Mouse (Mus musculus): ENCODE measurements around the gene Entpd2. TPM values are rescaled to one million over a fixed set of nuclear protein-coding genes. Genes with fewer than 3 reads are reported as not detected.

Gene Entpd2
- polyA plus RNA-seq, 1 experiment from 2014 or later, result 3.6 TPM

DNA sequence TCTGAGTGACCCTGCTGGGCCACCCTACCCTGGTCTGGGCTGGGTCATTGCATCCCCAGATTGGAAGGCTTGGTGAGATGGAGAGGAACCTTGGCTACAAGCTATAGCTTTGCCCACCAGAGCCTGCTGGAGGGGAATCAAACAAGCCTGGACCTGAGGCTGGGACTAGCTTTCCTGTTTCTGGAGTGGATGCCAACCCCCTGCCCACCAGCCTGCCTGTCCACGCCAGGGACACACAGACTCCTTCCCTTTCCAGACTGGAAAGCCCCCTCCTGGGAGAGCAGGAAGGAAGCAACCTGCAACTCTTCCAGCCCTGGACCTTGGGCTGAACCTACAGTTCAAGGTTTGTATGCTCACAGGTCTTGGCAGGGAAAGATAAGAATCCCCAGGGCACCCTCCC lies 28.0 kb downstream of the Entpd2 start:
- H3K9me3 ChIP-seq (ENCODE audit: control insufficient read depth, low read length), result no peaks in the 10 kb centered on the region
- 40% methylated on average over 1 of the region's 1 CpGs for WGBS
- H3K27ac ChIP-seq (ENCODE audit: low read length), result no peak overlapping the region
- peaks cover 25% of the 10 kb centered on the region for H3K27me3 ChIP-seq (ENCODE audit: control insufficient read depth, insufficient read depth, low read depth, low read length)
- ATAC-seq (ENCODE audit: low read depth), result no peak
- H3K36me3 ChIP-seq (ENCODE audit: control insufficient read depth, insufficient read depth, low read length), result no peaks in the 10 kb centered on the region
- no peak overlapping the region for H3K4me3 ChIP-seq (ENCODE audit: low read length)
- H3K4me1 ChIP-seq (replicated peaks; ENCODE audit: control insufficient read depth, insufficient read depth, low read length), result peaks cover 2% of the 10 kb centered on the region; the same call in 1 of the 2 replicates
- no peak overlapping the region for H3K4me2 ChIP-seq (ENCODE audit: low read depth, low read length)
- no peak overlapping the region for H3K9ac ChIP-seq (ENCODE audit: low read length)

DNA sequence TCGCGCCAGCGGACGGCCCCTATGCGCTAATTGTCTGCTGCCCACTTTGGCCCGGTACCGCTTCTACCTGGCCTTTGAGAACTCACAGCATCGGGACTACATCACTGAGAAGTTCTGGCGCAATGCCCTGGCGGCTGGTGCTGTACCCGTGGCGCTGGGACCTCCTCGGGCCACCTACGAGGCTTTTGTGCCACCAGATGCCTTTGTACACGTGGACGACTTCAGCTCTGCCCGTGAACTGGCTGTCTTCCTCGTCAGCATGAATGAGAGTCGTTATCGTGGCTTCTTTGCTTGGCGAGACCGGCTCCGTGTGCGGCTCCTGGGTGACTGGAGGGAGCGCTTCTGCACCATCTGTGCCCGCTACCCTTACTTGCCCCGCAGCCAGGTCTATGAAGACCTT lies 29.8 kb downstream of the Entpd2 start:
- no peak overlapping the region for H3K4me2 ChIP-seq (ENCODE audit: low read depth, low read length)
- peaks cover 36% of the 10 kb centered on the region for H3K27me3 ChIP-seq (ENCODE audit: control insufficient read depth, insufficient read depth, low read depth, low read length)
- no peak overlapping the region for H3K9ac ChIP-seq (ENCODE audit: low read length)
- H3K36me3 ChIP-seq (ENCODE audit: control insufficient read depth, insufficient read depth, low read length), result no peaks in the 10 kb centered on the region
- H3K4me3 ChIP-seq (ENCODE audit: low read length), result no peak overlapping the region
- ATAC-seq (ENCODE audit: low read depth), result no peak
- H3K4me1 ChIP-seq (replicated peaks; ENCODE audit: control insufficient read depth, insufficient read depth, low read length), result peaks cover 10% of the 10 kb centered on the region
- no peak overlapping the region for H3K27ac ChIP-seq (ENCODE audit: low read length)
- WGBS, result 43% methylated on average over 27 of the region's 27 CpGs
- no peaks in the 10 kb centered on the region for H3K9me3 ChIP-seq (ENCODE audit: control insufficient read depth, low read length)

DNA sequence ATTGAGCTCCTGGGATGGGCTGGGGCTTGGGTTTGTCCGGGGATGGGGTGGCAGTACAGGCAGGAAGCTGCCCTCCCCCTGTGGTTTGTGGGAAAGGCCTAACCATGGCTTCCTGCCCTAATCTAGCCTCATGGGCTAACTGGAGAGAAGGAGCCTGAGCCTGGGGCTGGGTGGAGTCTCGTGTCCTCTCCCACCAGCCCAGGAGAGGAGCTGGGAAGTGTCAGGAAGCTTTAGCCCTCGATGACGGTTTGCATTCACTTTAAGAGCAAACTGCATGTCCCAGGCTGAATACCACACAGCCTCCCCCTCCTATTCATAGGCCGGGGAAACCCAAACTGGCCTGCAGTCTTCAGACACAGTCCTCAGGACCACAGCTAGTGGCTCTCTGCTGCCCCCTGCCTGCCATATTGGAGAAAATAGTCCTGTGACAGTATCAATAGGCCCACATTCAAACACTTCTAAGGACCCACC lies 31.1 kb downstream of the Entpd2 start:
- Histone ChIP-seq H3K27me3 (ENCODE audit: control insufficient read depth, insufficient read depth, low read depth, low read length) (peaks cover 36% of the 10 kb centered on the region), H3K36me3 (ENCODE audit: control insufficient read depth, insufficient read depth, low read length) (no peaks in the 10 kb centered on the region), H3K4me3 (ENCODE audit: low read length) (no peak overlapping the region), H3K9ac (ENCODE audit: low read length) (no peak overlapping the region), H3K9me3 (ENCODE audit: control insufficient read depth, low read length) (no peaks in the 10 kb centered on the region), H3K27ac (ENCODE audit: low read length) (no peak overlapping the region), H3K4me2 (ENCODE audit: low read depth, low read length) (no peak overlapping the region), H3K4me1 (replicated peaks; ENCODE audit: control insufficient read depth, insufficient read depth, low read length) (peaks cover 10% of the 10 kb centered on the region)
- ATAC-seq (ENCODE audit: low read depth), result no peak
- 27% methylated on average over 5 of the region's 5 CpGs for WGBS

DNA sequence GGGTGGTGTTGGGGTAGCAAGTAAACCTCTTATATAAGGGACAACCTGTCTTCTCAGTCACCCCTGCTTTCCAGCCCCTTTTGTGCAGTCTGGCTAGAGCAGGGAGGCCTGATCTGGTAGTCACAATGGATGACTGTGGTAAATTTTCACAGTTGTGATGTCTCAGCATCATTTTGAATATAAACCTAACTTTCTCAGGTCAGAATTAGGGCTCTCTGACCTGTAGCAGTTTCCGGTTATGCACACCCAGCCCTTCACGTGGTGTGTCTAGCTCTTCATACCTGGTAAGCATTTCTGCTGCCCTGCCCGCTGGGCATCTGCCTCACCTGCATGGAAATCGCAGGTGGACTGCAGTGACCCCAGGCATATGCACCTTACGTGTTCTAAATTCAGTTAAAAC lies 31.6 kb downstream of the Entpd2 start:
- H3K36me3 ChIP-seq (ENCODE audit: control insufficient read depth, insufficient read depth, low read length), result no peaks in the 10 kb centered on the region
- WGBS, result 80% methylated on average over 5 of the region's 5 CpGs
- no peak overlapping the region for H3K4me2 ChIP-seq (ENCODE audit: low read depth, low read length)
- no peak overlapping the region for H3K9ac ChIP-seq (ENCODE audit: low read length)
- H3K4me3 ChIP-seq (ENCODE audit: low read length), result no peak overlapping the region
- H3K9me3 ChIP-seq (ENCODE audit: control insufficient read depth, low read length), result no peaks in the 10 kb centered on the region
- no peak overlapping the region for H3K27ac ChIP-seq (ENCODE audit: low read length)
- H3K27me3 ChIP-seq (ENCODE audit: control insufficient read depth, insufficient read depth, low read depth, low read length), result peaks cover 36% of the 10 kb centered on the region
- H3K4me1 ChIP-seq (replicated peaks; ENCODE audit: control insufficient read depth, insufficient read depth, low read length), result peaks cover 10% of the 10 kb centered on the region
- no peak for ATAC-seq (ENCODE audit: low read depth)

DNA sequence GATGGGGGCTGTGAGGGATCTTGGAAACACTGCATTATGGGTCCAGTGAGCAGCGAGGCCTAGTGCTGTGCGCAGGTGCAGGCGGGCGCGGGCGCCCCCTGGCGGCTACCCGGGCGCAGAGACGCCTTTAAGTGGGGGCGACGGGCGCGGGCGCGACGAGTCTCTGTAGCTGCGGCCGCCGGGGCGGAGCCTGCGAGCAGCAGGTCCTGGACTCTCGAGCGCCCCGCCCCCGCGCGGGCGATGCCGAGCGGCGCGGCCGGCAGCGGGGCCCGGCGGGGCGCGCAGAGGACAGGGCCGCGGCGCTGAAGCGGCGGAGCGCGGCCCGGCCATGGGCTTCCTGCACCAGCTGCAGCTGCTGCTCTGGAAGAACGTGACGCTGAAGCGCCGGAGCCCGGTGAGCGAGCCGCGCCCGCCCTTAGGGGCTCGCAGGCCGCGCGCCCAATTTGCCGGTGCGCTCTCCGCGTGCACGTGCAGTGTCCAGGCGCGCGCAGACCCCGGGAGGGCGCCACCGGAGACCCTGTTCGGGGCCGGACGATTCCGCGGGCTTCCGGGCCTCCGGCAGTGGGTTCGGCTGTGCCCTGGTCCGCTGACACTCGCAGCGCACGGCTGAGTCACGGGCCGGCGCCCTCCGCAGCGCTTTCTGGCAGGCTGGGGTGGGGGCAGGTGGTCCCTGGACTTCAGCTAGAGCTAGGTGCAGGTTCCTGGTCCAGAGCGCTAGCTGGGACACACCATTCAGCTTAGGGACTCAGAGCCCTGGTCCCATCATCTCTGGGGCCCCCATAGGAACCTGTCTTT lies 33.0 kb downstream of the Entpd2 start, which contains the start of gene Abca2:
Gene Abca2, plus strand, starts transcription at position 262 of the 795 bp plus-strand sequence.
- Histone ChIP-seq H3K9me3 (ENCODE audit: control insufficient read depth, low read length) (no peaks in the 10 kb centered on the region), H3K27ac (ENCODE audit: low read length) (no peak within 1 kb of the TSS), H3K9ac (ENCODE audit: low read length) (peak within 1 kb of the TSS; percentile 76), H3K4me1 (replicated peaks; ENCODE audit: control insufficient read depth, insufficient read depth, low read length) (peaks cover 10% of the 10 kb centered on the region), H3K36me3 (ENCODE audit: control insufficient read depth, insufficient read depth, low read length) (no peaks in the 10 kb centered on the region), H3K4me2 (ENCODE audit: low read depth, low read length) (peak within 1 kb of the TSS; percentile 97), H3K27me3 (ENCODE audit: control insufficient read depth, insufficient read depth, low read depth, low read length) (peaks cover 36% of the 10 kb centered on the region), H3K4me3 (ENCODE audit: low read length) (peak within 1 kb of the TSS; percentile 72)
- peak; percentile 93 for ATAC-seq (ENCODE audit: low read depth)
- 0% methylated on average over 54 of the region's 89 CpGs for WGBS

DNA sequence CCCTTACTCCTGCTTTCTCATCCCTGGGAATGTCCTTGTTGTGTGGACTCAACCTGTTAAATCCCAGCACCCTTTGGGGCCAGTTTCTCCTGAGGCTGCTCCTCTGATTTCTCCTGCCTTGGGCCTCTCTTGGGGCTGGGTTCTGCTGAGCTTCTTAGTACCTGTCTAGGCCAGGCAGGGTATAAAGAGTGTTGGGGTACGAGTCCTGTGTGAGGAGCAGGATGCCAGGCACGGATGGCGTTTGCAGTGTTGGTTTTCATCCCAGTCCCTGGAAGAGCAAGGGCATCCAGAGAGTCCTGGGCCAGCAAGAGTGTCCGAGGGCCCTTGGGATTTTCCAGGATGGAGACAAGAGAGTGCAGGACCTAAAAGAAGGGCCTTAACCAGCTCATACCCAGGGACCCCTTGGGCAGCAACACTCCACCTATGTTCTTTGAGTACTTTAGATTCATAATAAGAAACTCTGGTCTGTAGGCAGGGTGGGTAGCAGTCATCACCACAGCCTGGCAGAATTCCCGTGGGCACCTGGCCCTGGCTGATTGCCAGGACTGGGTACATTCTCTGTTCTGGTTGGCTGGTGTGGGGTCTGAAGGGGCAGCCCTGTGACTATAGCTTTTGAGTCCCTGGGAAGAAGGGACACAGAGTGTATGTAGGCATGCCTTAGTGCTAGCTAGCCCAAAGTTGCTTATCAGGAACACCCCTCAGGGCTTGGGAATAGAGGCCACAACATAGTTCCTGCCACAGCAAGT lies 33.9 kb downstream of the Entpd2 start:
- peak overlapping the region; percentile 97 for H3K4me2 ChIP-seq (ENCODE audit: low read depth, low read length)
- H3K27me3 ChIP-seq (ENCODE audit: control insufficient read depth, insufficient read depth, low read depth, low read length), result peaks cover 30% of the 10 kb centered on the region
- no peak for ATAC-seq (ENCODE audit: low read depth)
- H3K27ac ChIP-seq (ENCODE audit: low read length), result no peak overlapping the region
- H3K9ac ChIP-seq (ENCODE audit: low read length), result peak overlapping the region; percentile 76
- H3K4me3 ChIP-seq (ENCODE audit: low read length), result peak overlapping the region; percentile 72
- 53% methylated on average over 5 of the region's 5 CpGs for WGBS
- H3K9me3 ChIP-seq (ENCODE audit: control insufficient read depth, low read length), result no peaks in the 10 kb centered on the region
- H3K4me1 ChIP-seq (replicated peaks; ENCODE audit: control insufficient read depth, insufficient read depth, low read length), result peaks cover 10% of the 10 kb centered on the region
- no peaks in the 10 kb centered on the region for H3K36me3 ChIP-seq (ENCODE audit: control insufficient read depth, insufficient read depth, low read length)

DNA sequence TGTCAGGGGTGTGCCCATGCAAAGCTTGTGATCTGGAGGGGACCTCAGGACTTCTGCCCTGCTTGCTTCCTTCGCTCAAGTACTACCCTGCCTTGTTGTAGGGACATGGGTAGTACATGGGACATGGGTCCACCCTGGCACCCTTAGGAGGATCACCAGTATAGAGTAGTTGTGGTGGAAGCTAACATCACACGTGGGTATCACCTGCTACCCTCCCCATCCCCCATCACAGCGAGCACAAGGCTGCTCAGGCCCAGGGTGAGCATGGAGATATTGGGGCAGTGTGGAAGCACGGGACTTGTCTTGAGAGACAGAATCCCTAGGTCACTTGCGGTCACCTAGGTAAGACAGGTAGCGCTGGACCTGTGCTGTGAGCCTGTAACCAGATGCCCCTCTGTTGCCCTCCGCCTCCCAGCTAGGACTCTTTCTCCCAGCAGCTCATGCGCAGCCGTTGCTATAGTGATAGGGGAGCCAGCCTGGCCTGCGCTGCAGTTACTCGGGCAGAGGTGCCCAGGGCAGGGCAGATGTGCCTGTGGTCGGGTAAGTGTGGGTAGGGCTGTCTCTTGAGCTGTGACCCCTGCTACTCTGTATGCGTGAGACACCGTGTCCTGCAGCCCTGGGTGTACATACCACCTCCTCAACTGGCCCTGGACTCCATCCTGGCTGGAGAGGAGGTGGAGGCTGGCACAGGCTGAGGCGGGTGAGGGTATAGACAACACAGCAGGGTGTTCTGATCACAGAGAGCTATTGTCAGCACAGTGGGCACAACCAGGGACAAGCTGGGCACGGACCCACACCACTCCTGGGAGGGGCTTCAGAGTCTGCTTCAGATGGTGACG lies 34.9 kb downstream of the Entpd2 start:
- H3K9me3 ChIP-seq (ENCODE audit: control insufficient read depth, low read length), result no peaks in the 10 kb centered on the region
- no peaks in the 10 kb centered on the region for H3K36me3 ChIP-seq (ENCODE audit: control insufficient read depth, insufficient read depth, low read length)
- no peak overlapping the region for H3K4me3 ChIP-seq (ENCODE audit: low read length)
- 58% methylated on average over 17 of the region's 17 CpGs for WGBS
- H3K9ac ChIP-seq (ENCODE audit: low read length), result no peak overlapping the region
- H3K27me3 ChIP-seq (ENCODE audit: control insufficient read depth, insufficient read depth, low read depth, low read length), result peaks cover 20% of the 10 kb centered on the region
- no peak for ATAC-seq (ENCODE audit: low read depth)
- H3K4me1 ChIP-seq (replicated peaks; ENCODE audit: control insufficient read depth, insufficient read depth, low read length), result peaks cover 10% of the 10 kb centered on the region
- no peak overlapping the region for H3K4me2 ChIP-seq (ENCODE audit: low read depth, low read length)
- H3K27ac ChIP-seq (ENCODE audit: low read length), result no peak overlapping the region

DNA sequence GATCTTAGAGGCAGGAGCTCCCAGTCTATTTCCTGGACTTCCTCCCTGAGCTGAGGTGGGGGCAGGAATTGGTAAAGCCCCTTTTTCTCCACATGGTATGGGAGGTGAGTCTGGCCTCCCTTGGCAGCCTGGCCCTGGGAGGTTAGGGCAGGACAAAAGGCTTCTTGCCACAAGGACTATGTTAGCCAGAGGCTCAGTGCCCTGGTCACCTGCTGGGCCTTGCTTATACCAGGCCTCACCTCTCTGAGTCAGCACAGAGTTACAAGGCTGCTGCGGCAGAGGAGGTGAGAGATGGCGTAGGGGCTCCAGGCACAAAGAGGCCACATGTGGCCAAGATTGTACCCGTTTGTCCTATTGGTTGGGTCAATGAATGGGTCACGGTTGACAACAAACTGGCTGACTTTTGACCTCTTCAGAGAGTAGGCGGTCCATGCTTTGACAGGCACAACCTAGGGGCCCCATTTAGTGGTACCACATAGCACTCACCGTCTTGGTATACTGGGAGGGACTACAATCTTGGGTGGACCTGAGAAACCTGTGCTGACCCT lies 35.7 kb downstream of the Entpd2 start:
- H3K4me3 ChIP-seq (ENCODE audit: low read length), result no peak overlapping the region
- no peak overlapping the region for H3K27ac ChIP-seq (ENCODE audit: low read length)
- H3K4me2 ChIP-seq (ENCODE audit: low read depth, low read length), result no peak overlapping the region
- no peak overlapping the region for H3K9ac ChIP-seq (ENCODE audit: low read length)
- H3K36me3 ChIP-seq (ENCODE audit: control insufficient read depth, insufficient read depth, low read length), result no peaks in the 10 kb centered on the region
- H3K27me3 ChIP-seq (ENCODE audit: control insufficient read depth, insufficient read depth, low read depth, low read length), result peaks cover 13% of the 10 kb centered on the region
- ATAC-seq (ENCODE audit: low read depth), result no peak
- no peaks in the 10 kb centered on the region for H3K9me3 ChIP-seq (ENCODE audit: control insufficient read depth, low read length)
- peaks cover 10% of the 10 kb centered on the region for H3K4me1 ChIP-seq (replicated peaks; ENCODE audit: control insufficient read depth, insufficient read depth, low read length)
- 75% methylated on average over 6 of the region's 6 CpGs for WGBS

All from lung, embryonic 16.5 days (tissue).